Mouse (Mus musculus) limb, embryonic 14.5 days (tissue): ENCODE results near the gene Axin2. TPM values are rescaled to one million over a fixed set of nuclear protein-coding genes. Genes with fewer than 3 reads are reported as not detected.

Experiments used
- ATAC-seq: fragments of 200-750 bp; cut with Nextera tagmentation; 2 replicates; pipeline ENCODE4 v1.8.0; 2017; ENCODE audit warnings: low read depth, moderate number of reproducible peaks, moderate TSS enrichment; ENCODE audit not compliant: low FRiP score
- DNase-seq: peaks from one replicate; pipeline ENCODE4 v3.0.0-alpha.2; 2015; ENCODE audit warnings: low spot score
- H3K27ac ChIP-seq: fragments of 300-500 bp; sonication (generic); replicated peaks from 2 replicates; pipeline ENCODE4 v1.5.1; 2014; ENCODE audit warnings: low read depth, mild to moderate bottlenecking, low read length, moderate library complexity, mixed read lengths
- H3K27me3 ChIP-seq: fragments of 300-500 bp; sonication (generic); 2 replicates; pipeline ENCODE4 v1.6.1; 2014; ENCODE audit warnings: low read length, mixed read lengths; ENCODE audit not compliant: control insufficient read depth, insufficient read depth
- H3K36me3 ChIP-seq: fragments of 300-500 bp; sonication (generic); 2 replicates; pipeline ENCODE4 v1.6.1; 2014; ENCODE audit warnings: mild to moderate bottlenecking, low read length, moderate library complexity, mixed read lengths; ENCODE audit not compliant: control insufficient read depth, insufficient read depth
- H3K4me1 ChIP-seq: fragments of 300-500 bp; sonication (generic); 2 replicates; pipeline ENCODE4 v1.6.1; 2014; ENCODE audit warnings: antibody characterized with exemption, low read length, mixed read lengths; ENCODE audit not compliant: control insufficient read depth, insufficient read depth
- H3K4me2 ChIP-seq: fragments of 300-500 bp; sonication (generic); replicated peaks from 2 replicates; pipeline ENCODE4 v1.6.1; 2014; ENCODE audit warnings: low read depth, mild to moderate bottlenecking, low read length, moderate library complexity; ENCODE audit not compliant: severe bottlenecking
- H3K4me3 ChIP-seq: fragments of 300-500 bp; sonication (generic); replicated peaks from 2 replicates; pipeline ENCODE4 v1.5.1; 2014; ENCODE audit warnings: low read length
- H3K9ac ChIP-seq: fragments of 300-500 bp; sonication (generic); 2 replicates; pipeline ENCODE4 v1.6.1; 2014; ENCODE audit warnings: mild to moderate bottlenecking, low read depth, low read length, moderate library complexity; ENCODE audit not compliant: severe bottlenecking
- H3K9me3 ChIP-seq: fragments of 300-500 bp; sonication (generic); 2 replicates; pipeline ENCODE4 v1.6.1; 2016; ENCODE audit warnings: low read length; ENCODE audit not compliant: control insufficient read depth
- POLR2A ChIP-seq: fragments of 200-500 bp; IDR thresholded peaks from 2 replicates; pipeline ENCODE4 v1.8.0; 2012; ENCODE audit warnings: inconsistent platforms, mild to moderate bottlenecking, moderate library complexity, borderline replicate concordance; ENCODE audit not compliant: insufficient read depth, insufficient read length; ENCODE audit errors: extremely low read depth
- WGBS: fragments of 180-500 bp; shearing (Covaris S2); extraction: QIAGEN DNeasy Blood & Tissue Kit; methylation state at CpG from one replicate; pipeline ENCODE4 v1.1.7; 2014; 5-methylcytosine and 5-hydroxymethylcytosine counted together
- polyA plus RNA-seq, 2 experiments: library from polyadenylated mRNA; depleted of rRNA in 1 of 2; stranded (reverse) in 1 of 2; unstranded in 1 of 2; fragments of >200 nt; fragmentation: Nextera tagmentation in 1 of 2; extraction: Ambion mirVana in 1 of 2; gene quantifications; 2 replicates each; pipeline versions ENCODE4 v1.2.1 to v1.2.3; 2012 to 2014

Axin2 gene
- polyA plus RNA-seq, 2 experiments: 22.6 to 50.9 TPM

- H3K27ac ChIP-seq: no peak overlapping the region
- H3K36me3 ChIP-seq: no peaks in the 10 kb centered on the region
- DNase-seq (no peak), ATAC-seq (no peak)
- no peaks in the 10 kb centered on the region for H3K9me3 ChIP-seq
- H3K9ac ChIP-seq: no peak overlapping the region
- H3K4me2 ChIP-seq: no peak overlapping the region
- TF ChIP-seq POLR2A: no peak
- H3K4me3 ChIP-seq: no peak overlapping the region
- H3K27me3 ChIP-seq: no peaks in the 10 kb centered on the region
- WGBS: 47% methylated on average over 5 of the region's 5 CpGs
- peaks cover 13% of the 10 kb centered on the region for H3K4me1 ChIP-seq
These were observed 53.7 kb downstream of the Axin2 start for GRCm38 (mm10) chr11:108973866-108974265.

GRCm38 (mm10) chr11:108975583-108975982 lies 55.4 kb downstream of the Axin2 start:
- Histone ChIP-seq H3K27me3 (no peaks in the 10 kb centered on the region), H3K4me2 (no peak overlapping the region), H3K9me3 (no peaks in the 10 kb centered on the region), H3K9ac (no peak overlapping the region), H3K4me3 (no peak overlapping the region), H3K36me3 (no peaks in the 10 kb centered on the region), H3K4me1 (peaks cover 18% of the 10 kb centered on the region), H3K27ac (no peak overlapping the region)
- no peak for ATAC-seq
- no peak for TF ChIP-seq POLR2A
- DNase-seq: no peak
- 13% methylated on average over 11 of the region's 11 CpGs for WGBS

- Histone ChIP-seq H3K4me1 (peaks cover 11% of the 10 kb centered on the region), H3K4me2 (no peak overlapping the region), H3K36me3 (no peaks in the 10 kb centered on the region), H3K4me3 (no peak overlapping the region), H3K27ac (no peak overlapping the region), H3K9me3 (no peaks in the 10 kb centered on the region), H3K9ac (no peak overlapping the region), H3K27me3 (no peaks in the 10 kb centered on the region)
- DNase-seq: no peak
- no peak for TF ChIP-seq POLR2A
- no peak for ATAC-seq
- WGBS: 58% methylated on average over 12 of the region's 12 CpGs
These were observed 60.4 kb downstream of the Axin2 start for GRCm38 (mm10) chr11:108980530-108980929.

- H3K9ac ChIP-seq: no peak overlapping the region
These were observed 60.9 kb downstream of the Axin2 start for GRCm38 (mm10) chr11:108981012-108981411.

GRCm38 (mm10) chr11:108983409-108984064 lies 63.4 kb downstream of the Axin2 start:
- no peak overlapping the region for H3K27ac ChIP-seq
- H3K36me3 ChIP-seq: no peaks in the 10 kb centered on the region
- H3K9ac ChIP-seq: no peak overlapping the region
- no peak for DNase-seq
- TF ChIP-seq POLR2A: no peak
- H3K27me3 ChIP-seq: no peaks in the 10 kb centered on the region
- H3K4me3 ChIP-seq: no peak overlapping the region
- WGBS: 80% methylated on average over 7 of the region's 7 CpGs
- H3K4me1 ChIP-seq: 0 out of 2 replicates have a peak, but pooled peaks cover 7% of the 10 kb centered on the region
- no peaks in the 10 kb centered on the region for H3K9me3 ChIP-seq
- no peak for ATAC-seq
- H3K4me2 ChIP-seq: no peak overlapping the region

More at GRCm38 (mm10) chr11:108981012-108981411, 60.9 kb downstream of the Axin2 start:
- Histone ChIP-seq H3K4me2 (no peak overlapping the region), H3K9me3 (no peaks in the 10 kb centered on the region), H3K4me3 (no peak overlapping the region), H3K27ac (no peak overlapping the region), H3K27me3 (no peaks in the 10 kb centered on the region), H3K4me1 (0 out of 2 replicates have a peak, but pooled peaks cover 7% of the 10 kb centered on the region), H3K36me3 (no peaks in the 10 kb centered on the region)
- no peak for ATAC-seq
- DNase-seq: no peak
- TF ChIP-seq POLR2A: no peak
- 79% methylated on average over 8 of the region's 8 CpGs for WGBS
